Mouse (Mus musculus) gastrocnemius, adult 18-20 months (tissue): ENCODE results near the gene Ctdsp1. TPM values are rescaled to one million over a fixed set of nuclear protein-coding genes. Genes with fewer than 3 reads are reported as not detected.

Experiments
- DNase-seq: peaks from one replicate; pipeline ENCODE4 v3.0.0; 2021; ENCODE audit warnings: low spot score
- total RNA-seq, 2 experiments: library from RNA; stranded (reverse); gene quantifications; 2 replicates each; pipeline ENCODE4 v1.2.3; 2021

Ctdsp1 gene
- total RNA-seq, 2 experiments from 2014 or later, result 107 TPM

- DNase-seq, result peak; percentile 50
Measured at GRCm38 (mm10) chr1:74396456-74397222, 5.3 kb downstream of the Ctdsp1 start.

GRCm38 (mm10) chr1:74397268-74397918 is 6.1 kb downstream of the Ctdsp1 start:
- DNase-seq, result peak; percentile 99

GRCm38 (mm10) chr1:74397919-74398451 is 6.7 kb downstream of the Ctdsp1 start:
- DNase-seq, result peak; percentile 76

GRCm38 (mm10) chr1:74400531-74400930 is 9.2 kb downstream of the Ctdsp1 start:
- no peak for DNase-seq

- no peak for DNase-seq
Measured at GRCm38 (mm10) chr1:74401015-74401702, 9.8 kb downstream of the Ctdsp1 start.

- no peak for DNase-seq
Measured at GRCm38 (mm10) chr1:74404206-74404605, 12.9 kb downstream of the Ctdsp1 start.

GRCm38 (mm10) chr1:74408589-74409504 is 17.5 kb downstream of the Ctdsp1 start, which contains the start of gene Vil1:
Vil1 (plus strand) TSS chr1:74409376.
- no peak for DNase-seq

- no peak for DNase-seq
Measured at GRCm38 (mm10) chr1:74411753-74412325, 20.5 kb downstream of the Ctdsp1 start.

GRCm38 (mm10) chr1:74412711-74413110 is 21.4 kb downstream of the Ctdsp1 start:
- no peak for DNase-seq

- DNase-seq, result no peak
Measured at GRCm38 (mm10) chr1:74415143-74415542, 23.8 kb downstream of the Ctdsp1 start.

GRCm38 (mm10) chr1:74418747-74419439 is 27.6 kb downstream of the Ctdsp1 start:
- no peak for DNase-seq

GRCm38 (mm10) chr1:74419440-74419794 is 28.1 kb downstream of the Ctdsp1 start:
- no peak for DNase-seq

- DNase-seq, result no peak
Measured at GRCm38 (mm10) chr1:74423147-74423546, 31.8 kb downstream of the Ctdsp1 start.

GRCm38 (mm10) chr1:74425845-74426244 is 34.5 kb downstream of the Ctdsp1 start:
- DNase-seq, result no peak

GRCm38 (mm10) chr1:74433220-74433619 is 41.9 kb downstream of the Ctdsp1 start:
- DNase-seq, result no peak

- DNase-seq, result no peak
Measured at GRCm38 (mm10) chr1:74434596-74434995, 43.3 kb downstream of the Ctdsp1 start.

- no peak for DNase-seq
Measured at GRCm38 (mm10) chr1:74435563-74435962, 44.3 kb downstream of the Ctdsp1 start.

- DNase-seq, result peak; percentile 22
Measured at GRCm38 (mm10) chr1:74437702-74438427, 46.6 kb downstream of the Ctdsp1 start.

- no peak for DNase-seq
Measured at GRCm38 (mm10) chr1:74439166-74439876, 48.0 kb downstream of the Ctdsp1 start.
